Mouse (Mus musculus): Measurements from ENCODE around the gene Gm4307. TPM values are rescaled to one million over a fixed set of nuclear protein-coding genes. Genes with fewer than 3 reads are reported as not detected.
"Not testable (repeated sequence)": the region's sequence is repeated elsewhere in the genome, so short reads cannot be mapped to it uniquely, and the experiment has no call there.

The Gm4307 gene
- not detected for total RNA-seq (2021)

DNA sequence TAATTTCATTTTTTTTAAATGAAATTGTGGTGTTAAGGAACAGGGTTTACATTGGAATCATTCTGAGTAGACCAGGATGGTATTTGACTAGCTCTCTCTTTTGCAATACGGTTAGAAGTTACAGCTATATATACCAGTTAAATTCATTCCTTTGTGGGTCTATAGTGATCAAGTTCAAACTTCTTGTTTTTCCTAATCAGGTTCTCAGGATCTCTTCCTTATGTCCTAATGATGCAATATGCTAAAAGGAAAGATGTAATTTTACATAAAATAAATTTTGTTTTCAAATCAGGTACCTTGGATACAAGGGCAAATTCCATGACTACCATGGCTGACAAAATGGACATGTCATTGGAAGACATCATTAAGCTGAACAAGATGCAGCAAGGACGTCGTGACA lies at the start of gene Gm4307:
Gm4307 (plus strand) TSS at position 301 of the 400 bp plus-strand sequence.
- intact Hi-C loops (cut with DNase I); DNase-seq (ENCODE audit: low spot score in 2 of 2): not testable (repeated sequence)

GRCm38 (mm10) chr10:100335376-100335775 lies 25.8 kb upstream of the Gm4307 start, which contains the start of gene Gm4301:
Gene Gm4301 (plus strand): TSS chr10:100335676.
- DNase-seq (ENCODE audit: low spot score in 2 of 2); intact Hi-C loops (cut with DNase I): not testable (repeated sequence)

DNA sequence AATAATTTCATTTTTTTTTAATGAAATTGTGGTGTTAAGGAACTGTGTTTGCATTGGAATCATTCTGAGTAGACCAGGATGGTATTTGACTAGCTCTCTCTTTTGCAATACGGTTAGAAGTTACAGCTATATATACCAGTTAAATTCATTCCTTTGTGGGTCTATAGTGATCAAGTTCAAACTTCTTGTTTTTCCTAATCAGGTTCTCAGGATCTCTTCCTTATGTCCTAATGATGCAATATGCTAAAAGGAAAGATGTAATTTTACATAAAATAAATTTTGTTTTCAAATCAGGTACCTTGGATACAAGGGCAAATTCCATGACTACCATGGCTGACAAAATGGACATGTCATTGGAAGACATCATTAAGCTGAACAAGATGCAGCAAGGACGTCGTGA lies 20.6 kb upstream of the Gm4307 start, which contains the start of gene Gm4302:
Gm4302 (plus strand) TSS at position 301 of the 400 bp plus-strand sequence.
- intact Hi-C loops (cut with DNase I); DNase-seq (ENCODE audit: low spot score in 2 of 2): not testable (repeated sequence)

GRCm38 (mm10) chr10:100345672-100346071 lies 15.5 kb upstream of the Gm4307 start, which contains the start of gene Gm4303:
Gene Gm4303 (plus strand): TSS chr10:100345972.
- intact Hi-C loops (cut with DNase I); DNase-seq (ENCODE audit: low spot score in 2 of 2): not testable (repeated sequence)

DNA sequence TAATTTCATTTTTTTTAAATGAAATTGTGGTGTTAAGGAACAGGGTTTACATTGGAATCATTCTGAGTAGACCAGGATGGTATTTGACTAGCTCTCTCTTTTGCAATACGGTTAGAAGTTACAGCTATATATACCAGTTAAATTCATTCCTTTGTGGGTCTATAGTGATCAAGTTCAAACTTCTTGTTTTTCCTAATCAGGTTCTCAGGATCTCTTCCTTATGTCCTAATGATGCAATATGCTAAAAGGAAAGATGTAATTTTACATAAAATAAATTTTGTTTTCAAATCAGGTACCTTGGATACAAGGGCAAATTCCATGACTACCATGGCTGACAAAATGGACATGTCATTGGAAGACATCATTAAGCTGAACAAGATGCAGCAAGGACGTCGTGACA lies 10.3 kb upstream of the Gm4307 start, which contains the start of gene Gm4305:
Gm4305 (plus strand) TSS at position 301 of the 400 bp plus-strand sequence.
- DNase-seq (ENCODE audit: low spot score in 2 of 2); intact Hi-C loops (cut with DNase I): not testable (repeated sequence)

DNA sequence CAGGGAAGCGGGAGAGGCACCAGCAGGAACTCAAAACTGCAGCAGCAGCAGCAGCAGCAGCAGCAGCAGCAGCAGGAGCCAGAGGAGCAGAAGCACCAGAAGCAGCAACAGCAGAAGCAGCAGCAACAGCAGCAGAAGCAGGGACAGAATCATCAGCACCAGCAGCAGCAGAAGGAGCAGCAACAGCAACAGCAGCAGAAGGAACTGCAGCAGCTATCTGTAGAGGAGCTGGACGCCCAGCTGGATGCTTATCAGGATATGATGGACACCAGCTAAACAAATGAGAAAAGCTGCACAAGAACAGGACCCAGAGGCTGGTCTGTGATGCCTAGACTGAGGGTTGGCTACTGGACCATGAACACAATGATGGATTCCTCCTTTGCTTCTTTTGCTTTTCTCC lies 4.3 kb upstream of the Gm4307 start:
- intact Hi-C loops (cut with DNase I): not testable (repeated sequence)
- DNase-seq (ENCODE audit: low spot score in 2 of 2): peak; percentile 4 to 5

DNA sequence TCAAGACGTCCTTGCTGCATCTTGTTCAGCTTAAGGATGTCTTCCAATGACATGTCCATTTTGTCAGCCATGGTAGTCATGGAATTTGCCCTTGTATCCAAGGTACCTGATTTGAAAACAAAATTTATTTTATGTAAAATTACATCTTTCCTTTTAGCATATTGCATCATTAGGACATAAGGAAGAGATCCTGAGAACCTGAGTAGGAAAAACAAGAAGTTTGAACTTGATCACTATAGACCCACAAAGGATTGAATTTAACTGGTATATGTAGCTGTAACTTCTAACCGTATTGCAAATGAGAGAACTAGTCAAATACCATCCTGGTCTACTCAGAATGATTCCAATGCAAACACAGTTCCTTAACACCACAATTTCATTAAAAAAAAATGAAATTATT lies 21.3 kb downstream of the Gm4307 start, which contains the start of gene Gm4312:
Gm4312 (minus strand) TSS at position 101 of the 400 bp plus-strand sequence.
- DNase-seq (ENCODE audit: low spot score in 2 of 2); intact Hi-C loops (cut with DNase I): not testable (repeated sequence)

DNA sequence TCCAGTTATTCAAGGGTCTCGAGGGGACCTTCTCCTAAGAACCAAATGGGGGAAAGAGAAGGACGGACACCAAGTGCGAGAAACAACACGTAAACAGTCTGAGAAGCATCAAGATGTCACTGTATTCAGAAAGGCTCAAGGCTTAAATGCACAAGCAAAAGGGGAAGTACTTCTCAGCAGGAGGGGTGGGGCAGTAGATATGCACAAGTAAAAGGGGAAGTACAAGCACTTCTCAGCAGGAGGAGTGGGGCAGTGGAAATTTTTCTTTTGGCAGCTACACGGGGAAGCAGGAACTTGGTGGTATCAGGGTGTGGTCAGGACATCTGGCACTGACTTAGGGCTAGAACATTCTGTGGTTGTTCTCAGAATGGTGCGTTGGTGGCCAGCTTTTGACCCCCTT lies 41.2 kb downstream of the Gm4307 start:
- DNase-seq (ENCODE audit: low spot score in 2 of 2); intact Hi-C loops (cut with DNase I): not testable (repeated sequence)

Other genes with a start within 250 kb of the Gm4307 start
- gene Gm4301, start 25.7 kb upstream of the Gm4307 start, total RNA-seq (2021): not detected
- not detected for gene Gm4302, start 20.5 kb upstream of the Gm4307 start, total RNA-seq (2021)
- gene Gm4303, start 15.4 kb upstream of the Gm4307 start, total RNA-seq (2021): not detected
- not detected for gene Gm4305, start 10.2 kb upstream of the Gm4307 start, total RNA-seq (2021)
- not detected for gene Gm4312, start 21.2 kb downstream of the Gm4307 start, total RNA-seq (2021)
- gene Tmtc3, start 126.0 kb downstream of the Gm4307 start, total RNA-seq (2021): 10 to 100 TPM; 11.5 to 16.1 TPM
- gene Cep290, start 126.2 kb downstream of the Gm4307 start, total RNA-seq (2021): 10 to 100 TPM; 15.8 to 15.9 TPM
- 10 to 100 TPM; 22.8 to 24.8 TPM for gene 4930430F08Rik, start 229.1 kb downstream of the Gm4307 start, total RNA-seq (2021)
- not detected for gene 1700017N19Rik, start 229.1 kb downstream of the Gm4307 start, total RNA-seq (2021)